Mouse (Mus musculus): ENCODE data around the gene Stn1. TPM values are rescaled to one million over a fixed set of nuclear protein-coding genes. Genes with fewer than 3 reads are reported as not detected.

Stn1 gene
- polyA plus RNA-seq, 1 experiment from 2014 or later, result 43.8 TPM

DNA sequence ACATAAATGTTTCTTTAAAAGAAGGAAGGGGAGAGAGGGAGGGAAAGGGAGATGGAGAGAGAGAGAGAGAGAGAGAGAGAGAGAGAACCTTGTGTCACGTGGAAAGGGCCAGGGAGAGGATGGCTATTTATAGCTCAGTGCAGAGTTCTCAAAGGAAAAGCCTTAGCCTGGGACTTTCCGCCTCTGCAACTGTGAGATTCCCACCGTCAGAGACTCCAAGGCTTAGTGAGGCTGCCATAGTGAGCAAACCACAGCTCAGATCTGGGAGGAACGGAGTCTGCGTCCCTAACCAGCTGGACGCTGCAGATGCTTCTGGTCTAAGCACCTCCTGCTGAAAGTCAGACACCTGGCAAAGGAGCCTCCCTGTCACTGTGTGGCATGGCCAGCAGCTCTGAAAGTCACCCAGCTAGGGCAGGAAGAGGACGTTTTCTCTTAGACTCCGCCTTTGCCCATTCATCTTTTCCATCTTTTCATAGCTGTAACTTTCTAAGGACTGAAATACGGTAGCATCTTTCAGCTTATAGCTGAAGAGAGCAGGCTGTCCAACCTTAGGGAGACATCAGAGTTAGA, 51.2 kb downstream of the Stn1 start:
- Histone ChIP-seq H3K36me3 (no peaks in the 10 kb centered on the region), H3K4me1 (replicated peaks) (peaks cover 4% of the 10 kb centered on the region; the same call in 1 of the 2 replicates), H3K9ac (no peak overlapping the region), H3K4me2 (replicated peaks) (peak overlapping the region; percentile 46), H3K9me3 (no peaks in the 10 kb centered on the region), H3K4me3 (replicated peaks) (no peak overlapping the region), H3K27ac (peak overlapping the region; percentile 61), H3K27me3 (replicated peaks) (no peaks in the 10 kb centered on the region)
- peak; percentile 75 for ATAC-seq
- WGBS, result 24% methylated on average over 9 of the region's 9 CpGs

DNA sequence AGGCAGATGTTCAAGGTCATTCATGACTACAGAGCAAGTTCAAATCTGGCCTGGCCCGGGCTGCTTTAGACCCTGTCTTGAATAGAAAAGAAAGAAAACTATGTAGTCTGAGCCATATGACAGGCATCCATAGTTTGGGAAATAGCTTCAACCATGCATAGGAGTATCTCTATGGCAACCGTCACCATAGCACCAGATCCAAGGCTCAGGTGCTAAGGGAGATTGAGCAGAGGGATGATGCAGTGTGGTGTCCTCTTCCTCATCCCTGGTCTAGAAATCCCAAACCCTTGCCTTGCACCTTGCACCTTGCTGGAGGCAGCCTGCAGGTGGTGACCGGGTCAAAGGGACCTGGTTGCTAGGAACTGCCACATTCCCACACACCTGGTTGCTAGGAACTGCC, 53.2 kb downstream of the Stn1 start:
- no peak overlapping the region for H3K4me3 ChIP-seq (replicated peaks)
- WGBS, result 82% methylated on average over 3 of the region's 3 CpGs
- H3K27ac ChIP-seq, result no peak overlapping the region
- H3K9me3 ChIP-seq, result no peaks in the 10 kb centered on the region
- no peaks in the 10 kb centered on the region for H3K36me3 ChIP-seq
- peaks cover 4% of the 10 kb centered on the region; the same call in 1 of the 2 replicates for H3K4me1 ChIP-seq (replicated peaks)
- no peaks in the 10 kb centered on the region for H3K27me3 ChIP-seq (replicated peaks)
- no peak for ATAC-seq
- no peak overlapping the region for H3K9ac ChIP-seq
- no peak overlapping the region for H3K4me2 ChIP-seq (replicated peaks)

DNA sequence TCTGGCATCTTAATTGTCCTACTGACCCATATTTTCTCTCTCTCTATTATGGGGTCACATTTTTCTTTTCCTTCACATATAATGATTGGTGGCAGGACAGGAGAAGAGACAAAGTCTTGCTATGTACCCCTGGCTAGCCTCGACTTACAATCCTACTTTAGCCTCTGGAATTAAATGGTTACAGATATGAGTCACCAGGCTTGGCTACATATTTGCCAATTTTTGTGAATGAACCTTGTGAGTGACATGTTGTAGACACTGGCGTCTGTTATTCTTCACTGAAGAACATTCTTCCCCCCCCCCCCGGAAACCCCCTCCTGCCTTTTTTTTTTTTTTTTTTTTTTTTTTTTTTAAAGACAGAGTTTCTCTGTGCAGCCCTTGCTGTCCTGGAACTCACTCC, 54.0 kb downstream of the Stn1 start:
- no peak for ATAC-seq
- 50% methylated on average over 3 of the region's 3 CpGs for whole genome bisulfite sequencing
- no peaks in the 10 kb centered on the region for H3K9me3 ChIP-seq
- no peaks in the 10 kb centered on the region for H3K27me3 ChIP-seq (replicated peaks)
- no peak overlapping the region for H3K4me2 ChIP-seq (replicated peaks)
- H3K36me3 ChIP-seq, result no peaks in the 10 kb centered on the region
- no peak overlapping the region for H3K27ac ChIP-seq
- H3K9ac ChIP-seq, result no peak overlapping the region
- H3K4me1 ChIP-seq (replicated peaks), result peaks cover 4% of the 10 kb centered on the region; the same call in 1 of the 2 replicates
- H3K4me3 ChIP-seq (replicated peaks), result no peak overlapping the region

- whole genome bisulfite sequencing, result 75% methylated on average over 3 of the region's 3 CpGs
- Histone ChIP-seq H3K9ac (no peak overlapping the region), H3K4me1 (replicated peaks) (0 out of 2 replicates have a peak, but pooled peaks cover 4% of the 10 kb centered on the region), H3K4me3 (replicated peaks) (no peak overlapping the region), H3K9me3 (no peaks in the 10 kb centered on the region), H3K27me3 (replicated peaks) (no peaks in the 10 kb centered on the region), H3K27ac (no peak overlapping the region), H3K36me3 (no peaks in the 10 kb centered on the region), H3K4me2 (replicated peaks) (no peak overlapping the region)
- ATAC-seq, result no peak
Measured at GRCm38 (mm10) chr19:47473453-47473852, 63.9 kb downstream of the Stn1 start.

DNA sequence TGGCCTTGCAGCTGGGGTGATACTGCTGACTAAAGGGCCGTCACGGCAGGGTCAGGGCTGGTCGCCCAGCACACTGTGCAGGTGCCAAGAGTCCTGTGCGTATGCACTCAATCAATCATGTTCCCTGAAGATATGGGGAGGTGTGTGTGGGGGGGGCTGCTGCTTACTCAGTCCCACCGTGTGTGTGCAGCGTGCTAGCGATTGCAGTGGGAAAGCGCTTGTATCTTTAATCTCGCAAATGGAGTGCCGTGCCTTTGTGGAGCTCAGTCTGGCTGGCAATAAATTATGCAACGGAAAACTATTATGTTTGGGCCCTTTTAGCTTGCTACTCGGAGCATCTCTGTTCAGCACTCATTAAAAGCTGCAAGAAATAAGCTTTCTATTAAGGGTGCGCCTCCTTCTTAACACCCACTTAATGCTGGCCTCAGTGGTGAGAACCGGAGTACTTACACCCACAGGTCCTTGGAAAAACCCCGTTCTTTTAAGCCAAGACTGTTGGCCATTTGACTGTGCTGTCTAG, 64.4 kb downstream of the Stn1 start:
- peak; percentile 71 for ATAC-seq
- Histone ChIP-seq H3K4me3 (replicated peaks) (no peak overlapping the region), H3K36me3 (no peaks in the 10 kb centered on the region), H3K9ac (no peak overlapping the region), H3K27ac (no peak overlapping the region), H3K4me1 (replicated peaks) (0 out of 2 replicates have a peak, but pooled peaks cover 4% of the 10 kb centered on the region), H3K27me3 (replicated peaks) (no peaks in the 10 kb centered on the region), H3K9me3 (no peaks in the 10 kb centered on the region), H3K4me2 (replicated peaks) (no peak overlapping the region)
- 39% methylated on average over 15 of the region's 15 CpGs for WGBS

GRCm38 (mm10) chr19:47471808-47472207, 65.5 kb downstream of the Stn1 start:
- Histone ChIP-seq H3K9me3 (no peaks in the 10 kb centered on the region), H3K4me3 (replicated peaks) (no peak overlapping the region), H3K9ac (no peak overlapping the region), H3K27ac (no peak overlapping the region), H3K4me2 (replicated peaks) (no peak overlapping the region), H3K36me3 (no peaks in the 10 kb centered on the region), H3K27me3 (replicated peaks) (no peaks in the 10 kb centered on the region), H3K4me1 (replicated peaks) (0 out of 2 replicates have a peak, but pooled peaks cover 4% of the 10 kb centered on the region)
- WGBS, result 71% methylated on average over 4 of the region's 4 CpGs
- ATAC-seq, result no peak

- Histone ChIP-seq H3K9ac (no peak overlapping the region), H3K27ac (no peak overlapping the region), H3K4me3 (replicated peaks) (no peak overlapping the region), H3K4me1 (replicated peaks) (0 out of 2 replicates have a peak, but pooled peaks cover 7% of the 10 kb centered on the region), H3K36me3 (no peaks in the 10 kb centered on the region), H3K9me3 (no peaks in the 10 kb centered on the region), H3K27me3 (replicated peaks) (no peaks in the 10 kb centered on the region), H3K4me2 (replicated peaks) (no peak overlapping the region)
- ATAC-seq, result no peak
- WGBS, result 64% methylated on average over 3 of the region's 3 CpGs
Measured at GRCm38 (mm10) chr19:47468750-47469149, 68.6 kb downstream of the Stn1 start.

- ATAC-seq, result no peak
- H3K9ac ChIP-seq, result no peak overlapping the region
- no peak overlapping the region for H3K4me2 ChIP-seq (replicated peaks)
- H3K36me3 ChIP-seq, result no peaks in the 10 kb centered on the region
- H3K9me3 ChIP-seq, result no peaks in the 10 kb centered on the region
- peaks cover 10% of the 10 kb centered on the region for H3K4me1 ChIP-seq (replicated peaks)
- H3K27me3 ChIP-seq (replicated peaks), result no peaks in the 10 kb centered on the region
- H3K4me3 ChIP-seq (replicated peaks), result no peak overlapping the region
- 76% methylated on average over 8 of the region's 8 CpGs for WGBS
- no peak overlapping the region for H3K27ac ChIP-seq
Measured at GRCm38 (mm10) chr19:47466775-47467174, 70.5 kb downstream of the Stn1 start.

DNA sequence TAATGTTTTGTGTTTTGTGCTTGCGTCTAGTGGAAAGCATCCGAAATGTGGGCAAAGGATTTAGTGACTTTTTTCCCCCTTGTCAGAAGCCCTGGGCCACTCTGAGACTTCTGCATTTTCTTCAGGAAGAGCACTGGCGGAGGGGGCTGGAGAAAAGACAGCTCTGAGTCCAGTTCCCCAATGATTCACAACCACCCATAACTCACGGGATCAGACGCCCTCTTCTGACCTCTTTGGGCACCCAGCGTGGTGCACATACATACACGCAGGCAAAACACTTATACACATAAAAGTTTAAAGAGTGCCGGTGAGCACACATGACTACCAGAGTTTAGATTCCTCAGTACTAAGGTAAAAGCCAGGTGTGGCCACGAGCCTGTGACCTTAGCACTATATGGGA, 71.8 kb downstream of the Stn1 start:
- Histone ChIP-seq H3K9ac (no peak overlapping the region), H3K4me3 (replicated peaks) (no peak overlapping the region), H3K4me2 (replicated peaks) (no peak overlapping the region), H3K9me3 (no peaks in the 10 kb centered on the region), H3K36me3 (no peaks in the 10 kb centered on the region), H3K4me1 (replicated peaks) (peaks cover 22% of the 10 kb centered on the region), H3K27ac (0 out of 2 replicates have a peak overlapping the region, but pooled peaks have one; percentile 9), H3K27me3 (replicated peaks) (no peaks in the 10 kb centered on the region)
- ATAC-seq, result no peak
- 69% methylated on average over 9 of the region's 9 CpGs for WGBS

GRCm38 (mm10) chr19:47464304-47465241, 72.7 kb downstream of the Stn1 start, which contains the start of gene Sh3pxd2a:
Gene Sh3pxd2a (minus strand): TSS chr19:47464401.
- peak; percentile 91 for ATAC-seq
- peak within 1 kb of the TSS; percentile 88 for H3K4me2 ChIP-seq (replicated peaks)
- 1% methylated on average over 60 of the region's 70 CpGs for WGBS
- no peaks in the 10 kb centered on the region for H3K27me3 ChIP-seq (replicated peaks)
- H3K36me3 ChIP-seq, result no peaks in the 10 kb centered on the region
- no peaks in the 10 kb centered on the region for H3K9me3 ChIP-seq
- peaks cover 30% of the 10 kb centered on the region for H3K4me1 ChIP-seq (replicated peaks)
- peak within 1 kb of the TSS; percentile 87 for H3K4me3 ChIP-seq (replicated peaks)
- H3K9ac ChIP-seq, result peak within 1 kb of the TSS; percentile 92
- H3K27ac ChIP-seq, result peak within 1 kb of the TSS; percentile 92

- H3K4me2 ChIP-seq (replicated peaks), result peak overlapping the region; percentile 88
- no peaks in the 10 kb centered on the region for H3K27me3 ChIP-seq (replicated peaks)
- peak overlapping the region; percentile 87 for H3K4me3 ChIP-seq (replicated peaks)
- peak; percentile 73 for ATAC-seq
- no peaks in the 10 kb centered on the region for H3K9me3 ChIP-seq
- no peaks in the 10 kb centered on the region for H3K36me3 ChIP-seq
- peak overlapping the region; percentile 92 for H3K27ac ChIP-seq
- WGBS, result under 1% methylated on average over 46 of the region's 46 CpGs
- H3K9ac ChIP-seq, result peak overlapping the region; percentile 92
- peaks cover 37% of the 10 kb centered on the region for H3K4me1 ChIP-seq (replicated peaks)
Measured at GRCm38 (mm10) chr19:47463636-47464303, 73.5 kb downstream of the Stn1 start.

DNA sequence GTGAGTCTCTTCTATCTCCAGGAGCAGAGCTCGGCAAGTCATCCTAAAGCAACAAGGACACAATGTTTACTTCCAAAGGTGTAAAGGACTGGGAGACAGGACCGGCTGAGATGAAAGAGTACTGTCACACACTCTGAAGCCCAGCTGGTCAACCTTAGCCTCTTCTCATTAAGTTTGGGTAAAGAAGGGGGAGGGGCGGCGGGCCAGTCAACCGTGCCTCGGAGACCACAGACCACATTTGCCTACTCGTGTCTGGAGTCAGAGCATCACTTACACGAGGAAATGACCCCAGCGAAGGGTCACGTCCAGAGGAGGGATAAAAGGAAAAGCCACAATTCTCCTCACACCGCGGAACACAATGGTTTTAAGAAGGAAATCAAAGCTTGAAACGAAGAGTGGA, 74.1 kb downstream of the Stn1 start:
- 2% methylated on average over 13 of the region's 13 CpGs for WGBS
- H3K27ac ChIP-seq, result peak overlapping the region; percentile 92
- no peaks in the 10 kb centered on the region for H3K36me3 ChIP-seq
- H3K4me2 ChIP-seq (replicated peaks), result peak overlapping the region; percentile 88
- no peak for ATAC-seq
- H3K9me3 ChIP-seq, result no peaks in the 10 kb centered on the region
- H3K4me3 ChIP-seq (replicated peaks), result peak overlapping the region; percentile 87
- H3K9ac ChIP-seq, result peak overlapping the region; percentile 92
- peaks cover 42% of the 10 kb centered on the region for H3K4me1 ChIP-seq (replicated peaks)
- no peaks in the 10 kb centered on the region for H3K27me3 ChIP-seq (replicated peaks)

Data from intestine, embryonic 15.5 days (tissue).